Mouse (Mus musculus) limb, embryonic 13.5 days (tissue): ENCODE results near the gene Pdzd2. TPM values are rescaled to one million over a fixed set of nuclear protein-coding genes. Genes with fewer than 3 reads are reported as not detected.

Source experiments
- ATAC-seq: fragments of 200-750 bp; cut with Nextera tagmentation; 2 replicates; pipeline ENCODE4 v1.8.0; 2017; ENCODE audit warnings: low read depth, moderate number of reproducible peaks, moderate TSS enrichment; ENCODE audit not compliant: low FRiP score
- H3K27ac ChIP-seq: fragments of 300-500 bp; sonication (generic); 2 replicates; pipeline ENCODE4 v1.5.1; 2015; ENCODE audit warnings: inconsistent platforms, mild to moderate bottlenecking, moderate library complexity
- H3K27me3 ChIP-seq: fragments of 300-500 bp; sonication (generic); 2 replicates; pipeline ENCODE4 v1.6.1; 2015; ENCODE audit warnings: mild to moderate bottlenecking, inconsistent platforms
- H3K36me3 ChIP-seq: fragments of 300-500 bp; sonication (generic); 2 replicates; pipeline ENCODE4 v1.6.1; 2015; ENCODE audit warnings: inconsistent platforms, mild to moderate bottlenecking, moderate library complexity
- H3K4me1 ChIP-seq: fragments of 300-500 bp; sonication (generic); 2 replicates; pipeline ENCODE4 v1.6.1; 2015; ENCODE audit warnings: inconsistent platforms
- H3K4me2 ChIP-seq: fragments of 300-500 bp; sonication (generic); replicated peaks from 2 replicates; pipeline ENCODE4 v1.6.1; 2015; ENCODE audit warnings: inconsistent platforms, mild to moderate bottlenecking, moderate library complexity
- H3K4me3 ChIP-seq: fragments of 300-500 bp; sonication (generic); 2 replicates; pipeline ENCODE4 v1.5.1; 2015; ENCODE audit warnings: moderate library complexity, mild to moderate bottlenecking, inconsistent platforms
- H3K9ac ChIP-seq: fragments of 300-500 bp; sonication (generic); 2 replicates; pipeline ENCODE4 v1.6.1; 2015; ENCODE audit warnings: mild to moderate bottlenecking, inconsistent platforms
- H3K9me3 ChIP-seq: fragments of 300-500 bp; sonication (generic); 2 replicates; pipeline ENCODE4 v1.6.1; 2016; ENCODE audit warnings: inconsistent platforms
- WGBS: fragments of 180-500 bp; shearing (Covaris S2); methylation state at CpG from one replicate; pipeline ENCODE4 v1.1.7; 2015; 5-methylcytosine and 5-hydroxymethylcytosine counted together
- polyA plus RNA-seq: library from polyadenylated mRNA; unstranded; fragments of >200 nt; fragmentation: Nextera tagmentation; extraction: Ambion mirVana; gene quantifications from 2 replicates; pipeline ENCODE4 v1.2.1, GENCODE M21; 2015

Gene Pdzd2
- polyA plus RNA-seq, 1 experiment from 2014 or later: 28.6 TPM

- no peaks in the 10 kb centered on the region for H3K36me3 ChIP-seq
- no peak overlapping the region for H3K27ac ChIP-seq
- H3K9ac ChIP-seq: no peak overlapping the region
- WGBS: 67% methylated on average over 13 of the region's 13 CpGs
- no peak for ATAC-seq
- no peak overlapping the region for H3K4me3 ChIP-seq
- no peak overlapping the region for H3K4me2 ChIP-seq
- peaks cover 80% of the 10 kb centered on the region for H3K4me1 ChIP-seq
- H3K9me3 ChIP-seq: no peaks in the 10 kb centered on the region
- H3K27me3 ChIP-seq: no peaks in the 10 kb centered on the region
Observed at GRCm38 (mm10) chr15:12543686-12544325, 195.9 kb downstream of the Pdzd2 start.

GRCm38 (mm10) chr15:12542316-12542715, 197.4 kb downstream of the Pdzd2 start:
- H3K4me1 ChIP-seq: peaks cover 72% of the 10 kb centered on the region
- 56% methylated on average over 6 of the region's 6 CpGs for WGBS
- H3K9ac ChIP-seq: no peak overlapping the region
- no peak overlapping the region for H3K4me3 ChIP-seq
- no peaks in the 10 kb centered on the region for H3K36me3 ChIP-seq
- H3K27ac ChIP-seq: no peak overlapping the region
- no peaks in the 10 kb centered on the region for H3K27me3 ChIP-seq
- ATAC-seq: no peak; the same call in 1 of the 2 replicates
- no peaks in the 10 kb centered on the region for H3K9me3 ChIP-seq
- no peak overlapping the region for H3K4me2 ChIP-seq

DNA sequence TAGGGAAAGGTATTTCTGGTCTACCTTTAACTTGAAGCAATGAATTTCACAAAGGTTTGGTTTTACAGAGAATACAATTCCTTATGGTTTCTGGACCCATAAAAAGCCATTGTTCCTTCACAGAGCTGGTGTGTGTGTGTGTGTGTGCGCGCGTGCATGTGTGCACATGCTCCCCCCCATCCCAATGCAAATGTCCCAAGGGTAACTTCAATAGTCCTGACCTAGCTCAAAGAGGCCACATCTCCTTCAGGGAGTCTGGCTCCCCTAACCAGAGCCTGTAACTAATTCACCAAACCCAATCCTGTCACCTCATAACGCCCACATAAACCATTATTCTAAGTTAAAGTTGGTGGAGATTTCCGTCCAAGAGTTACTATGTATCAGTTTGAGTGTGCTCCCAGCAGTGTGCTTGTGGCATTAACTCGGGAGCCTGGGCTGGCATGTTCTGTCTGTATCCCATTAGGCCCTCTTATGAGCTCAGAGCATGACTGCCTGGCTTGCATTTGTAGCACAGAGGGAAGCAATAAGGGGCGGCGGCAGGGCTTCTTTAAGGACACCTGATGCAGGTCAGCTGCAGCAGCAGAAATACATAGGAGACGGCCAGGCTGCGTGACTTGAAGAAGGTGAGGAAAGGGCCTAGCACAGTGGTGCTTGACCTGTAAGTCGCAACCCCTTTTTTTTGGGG, 200.0 kb downstream of the Pdzd2 start:
- ATAC-seq: peak; percentile 71; the same call in 1 of the 2 replicates
- H3K4me2 ChIP-seq: no peak overlapping the region
- no peaks in the 10 kb centered on the region for H3K27me3 ChIP-seq
- H3K4me1 ChIP-seq: peaks cover 47% of the 10 kb centered on the region
- no peak overlapping the region for H3K9ac ChIP-seq
- 38% methylated on average over 11 of the region's 11 CpGs for WGBS
- H3K4me3 ChIP-seq: no peak overlapping the region
- no peaks in the 10 kb centered on the region for H3K9me3 ChIP-seq
- H3K27ac ChIP-seq: peak overlapping the region; percentile 28; the same call in 1 of the 2 replicates
- H3K36me3 ChIP-seq: no peaks in the 10 kb centered on the region

GRCm38 (mm10) chr15:12533254-12533653, 206.5 kb downstream of the Pdzd2 start:
- H3K4me1 ChIP-seq: no peaks in the 10 kb centered on the region
- H3K4me3 ChIP-seq: no peak overlapping the region
- H3K9me3 ChIP-seq: 0 out of 2 replicates have a peak, but pooled peaks cover 7% of the 10 kb centered on the region
- ATAC-seq: no peak
- 73% methylated on average over 5 of the region's 5 CpGs for WGBS
- no peak overlapping the region for H3K4me2 ChIP-seq
- H3K9ac ChIP-seq: no peak overlapping the region
- no peaks in the 10 kb centered on the region for H3K36me3 ChIP-seq
- H3K27me3 ChIP-seq: no peaks in the 10 kb centered on the region
- H3K27ac ChIP-seq: no peak overlapping the region

DNA sequence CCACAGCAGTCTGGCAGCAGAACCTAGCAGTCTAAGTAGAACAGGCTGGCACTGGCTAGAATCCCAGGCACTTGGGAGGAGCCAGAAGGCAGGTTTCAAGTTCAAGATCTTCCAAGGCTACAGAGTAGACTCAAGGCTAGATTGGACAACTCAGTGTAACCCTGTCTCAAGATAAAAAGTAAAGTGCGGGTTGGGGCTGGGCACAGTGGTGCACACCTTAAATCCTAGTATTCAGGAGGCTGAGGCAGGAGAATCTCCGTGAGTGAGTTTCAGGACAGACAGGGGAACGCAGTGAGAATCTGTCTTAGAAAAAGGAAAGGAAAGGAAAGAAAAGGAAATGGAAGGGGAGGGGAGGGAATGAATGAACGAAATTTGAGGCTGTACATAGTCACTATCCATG, 207.2 kb downstream of the Pdzd2 start:
- WGBS: 90% methylated on average over 4 of the region's 4 CpGs
- ATAC-seq: no peak
- no peak overlapping the region for H3K9ac ChIP-seq

DNA sequence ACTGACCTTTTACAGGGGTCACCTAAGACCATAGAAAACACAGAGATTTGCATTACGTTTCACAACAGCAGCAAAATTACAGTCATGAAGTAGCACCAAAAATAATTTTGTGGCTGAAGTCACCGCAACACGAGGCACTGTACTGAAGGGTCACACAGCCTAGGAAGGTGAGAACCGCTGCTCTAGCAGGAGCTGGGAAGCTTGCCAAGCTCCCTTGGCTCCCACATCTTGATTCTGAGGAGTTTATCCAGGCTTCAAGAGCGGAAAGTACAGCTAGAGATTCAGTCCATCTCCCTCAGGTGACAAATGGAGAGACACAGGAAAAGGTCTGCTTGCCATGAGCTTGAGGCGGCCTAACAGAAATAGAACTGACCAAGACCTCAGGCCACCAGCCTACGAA, 216.9 kb downstream of the Pdzd2 start:
- no peak for ATAC-seq
- no peaks in the 10 kb centered on the region for H3K9me3 ChIP-seq
- 72% methylated on average over 7 of the region's 7 CpGs for WGBS
- no peak overlapping the region for H3K27ac ChIP-seq
- peaks cover 33% of the 10 kb centered on the region for H3K4me1 ChIP-seq
- peaks cover 6% of the 10 kb centered on the region; the same call in 1 of the 2 replicates for H3K27me3 ChIP-seq
- no peak overlapping the region for H3K9ac ChIP-seq
- H3K4me2 ChIP-seq: no peak overlapping the region
- H3K36me3 ChIP-seq: peaks cover 12% of the 10 kb centered on the region; the same call in 1 of the 2 replicates
- no peak overlapping the region for H3K4me3 ChIP-seq

More for the DNA sequence above, 207.2 kb downstream of the Pdzd2 start:
- Histone ChIP-seq H3K4me2 (no peak overlapping the region), H3K27ac (no peak overlapping the region), H3K27me3 (no peaks in the 10 kb centered on the region), H3K9me3 (0 out of 2 replicates have a peak, but pooled peaks cover 7% of the 10 kb centered on the region), H3K4me3 (no peak overlapping the region), H3K4me1 (no peaks in the 10 kb centered on the region), H3K36me3 (no peaks in the 10 kb centered on the region)

- Histone ChIP-seq H3K4me1 (peaks cover 56% of the 10 kb centered on the region), H3K36me3 (0 out of 2 replicates have a peak, but pooled peaks cover 9% of the 10 kb centered on the region)
Observed at GRCm38 (mm10) chr15:12520292-12520691, 219.4 kb downstream of the Pdzd2 start.

DNA sequence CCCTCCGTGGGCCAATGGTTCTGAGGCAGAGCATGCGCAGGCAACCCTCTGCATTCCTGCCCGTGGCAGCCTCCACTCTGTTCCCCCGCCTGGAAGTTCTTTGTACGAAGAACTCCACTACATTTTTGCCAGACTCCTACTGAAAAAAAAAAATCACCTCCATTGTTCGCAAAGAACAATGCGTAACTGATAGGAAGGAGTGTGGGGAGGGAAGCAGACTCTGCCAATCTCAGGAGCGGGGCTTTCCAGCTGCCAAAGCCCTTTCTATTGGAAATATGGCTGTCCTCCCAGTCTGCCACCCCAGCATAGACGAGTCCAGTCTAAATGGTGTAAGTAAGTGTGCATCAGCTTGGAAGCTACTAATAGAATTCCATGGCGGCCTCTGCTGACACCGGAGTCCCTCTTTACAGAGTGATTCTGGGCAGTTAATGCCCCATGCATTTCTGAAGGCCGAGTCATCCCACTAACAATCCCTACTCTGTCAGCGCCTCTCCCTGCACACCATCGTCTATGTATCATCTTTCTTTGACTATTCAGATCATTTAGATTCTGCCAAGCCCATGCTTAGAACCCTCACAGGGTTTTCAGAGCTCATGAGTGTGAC, 221.3 kb downstream of the Pdzd2 start:
- Histone ChIP-seq H3K4me2 (no peak overlapping the region), H3K36me3 (0 out of 2 replicates have a peak, but pooled peaks cover 3% of the 10 kb centered on the region), H3K4me3 (no peak overlapping the region), H3K4me1 (peaks cover 75% of the 10 kb centered on the region), H3K27me3 (peaks cover 9% of the 10 kb centered on the region), H3K9me3 (no peaks in the 10 kb centered on the region), H3K27ac (peak overlapping the region; percentile 58; the same call in 1 of the 2 replicates), H3K9ac (no peak overlapping the region)
- WGBS: 67% methylated on average over 14 of the region's 14 CpGs
- no peak for ATAC-seq

More at GRCm38 (mm10) chr15:12520292-12520691, 219.4 kb downstream of the Pdzd2 start:
- no peak for ATAC-seq
- Histone ChIP-seq H3K4me2 (no peak overlapping the region; the same call in 1 of the 2 replicates), H3K27ac (no peak overlapping the region), H3K9me3 (no peaks in the 10 kb centered on the region), H3K27me3 (peaks cover 6% of the 10 kb centered on the region; the same call in 1 of the 2 replicates), H3K4me3 (no peak overlapping the region), H3K9ac (no peak overlapping the region)
- 49% methylated on average over 9 of the region's 9 CpGs for WGBS

- Histone ChIP-seq H3K4me3 (no peak overlapping the region), H3K9ac (no peak overlapping the region), H3K4me1 (peaks cover 75% of the 10 kb centered on the region), H3K36me3 (no peaks in the 10 kb centered on the region), H3K4me2 (no peak overlapping the region), H3K27me3 (peaks cover 9% of the 10 kb centered on the region), H3K27ac (peak overlapping the region; percentile 22; the same call in 1 of the 2 replicates), H3K9me3 (no peaks in the 10 kb centered on the region)
- ATAC-seq: no peak
- 22% methylated on average over 9 of the region's 9 CpGs for WGBS
Observed at GRCm38 (mm10) chr15:12517314-12517813, 222.4 kb downstream of the Pdzd2 start.

DNA sequence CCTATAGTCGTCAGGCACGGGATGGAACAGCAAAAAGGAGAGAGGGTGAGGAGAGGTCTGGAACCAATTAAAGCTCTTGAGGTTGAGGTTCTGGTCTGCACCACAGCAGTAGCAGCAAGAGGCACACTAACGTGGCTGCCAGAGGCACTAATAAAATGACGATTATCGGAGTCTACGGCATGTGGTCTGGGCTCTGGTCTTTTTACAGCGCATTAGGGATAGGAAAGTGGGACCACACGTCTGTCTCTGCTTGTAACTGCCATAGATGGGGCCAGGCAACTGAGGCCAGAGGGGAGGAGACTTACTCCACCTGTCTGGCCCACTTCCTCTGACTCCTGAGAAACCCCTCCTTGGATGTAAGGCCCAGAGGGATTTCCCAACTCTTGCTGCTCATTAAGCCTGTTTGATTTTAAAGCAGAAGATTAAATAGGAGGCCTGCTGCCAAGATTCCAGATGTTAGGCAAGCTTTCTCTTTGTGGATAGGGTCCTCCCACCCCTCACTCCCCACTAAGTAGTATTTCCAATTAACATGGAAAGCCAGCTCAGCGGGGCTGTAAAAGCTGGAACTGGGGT, 224.4 kb downstream of the Pdzd2 start:
- Histone ChIP-seq H3K27ac (peak overlapping the region; percentile 3; the same call in 1 of the 2 replicates), H3K4me2 (peak overlapping the region; percentile 17), H3K9me3 (no peaks in the 10 kb centered on the region), H3K9ac (no peak overlapping the region), H3K27me3 (peaks cover 14% of the 10 kb centered on the region), H3K36me3 (0 out of 2 replicates have a peak, but pooled peaks cover 5% of the 10 kb centered on the region), H3K4me3 (no peak overlapping the region), H3K4me1 (peaks cover 76% of the 10 kb centered on the region)
- ATAC-seq: peak; percentile 92
- WGBS: 17% methylated on average over 9 of the region's 9 CpGs

GRCm38 (mm10) chr15:12513526-12513925, 226.2 kb downstream of the Pdzd2 start:
- Histone ChIP-seq H3K27ac (peak overlapping the region; percentile 78; the same call in 1 of the 2 replicates), H3K36me3 (0 out of 2 replicates have a peak, but pooled peaks cover 5% of the 10 kb centered on the region), H3K4me3 (no peak overlapping the region), H3K4me1 (peaks cover 67% of the 10 kb centered on the region), H3K27me3 (peaks cover 9% of the 10 kb centered on the region; the same call in 1 of the 2 replicates), H3K9ac (no peak overlapping the region), H3K4me2 (0 out of 2 replicates have a peak overlapping the region, but pooled peaks have one; percentile 4), H3K9me3 (no peaks in the 10 kb centered on the region)
- ATAC-seq: no peak
- 26% methylated on average over 9 of the region's 9 CpGs for WGBS
